ENCODE assay signal across 35 mouse cellular contexts in genomic region chr17:24608370-24608769, GRCm38 (mm10). TPM values are rescaled to one million over a fixed set of nuclear protein-coding genes. Genes with fewer than 3 reads are reported as not detected.
A peak's percentile ranks its signal among the peaks of the same experiment; 100 is the strongest.
DNase-seq lines count a peak whose midpoint lies in the region; ATAC-seq lines count a peak whose summit lies in the region.
"Had no signal": no experiment of that assay in that cellular context is flagged by ENCODE, and none has a peak within 500 bp of the region (broad histone marks: within the 10 kb centered on the region; RNA-seq: fewer than 3 reads in every experiment).

No protein-coding gene starts in this region.

- peak; percentile 27 for ATAC-seq in erythroblast, adult 5-6 weeks (replicated peaks; ENCODE audit: low FRiP score, poor library complexity, severe bottlenecking)
- peak; percentile 55 for ATAC-seq in liver, embryonic 12.5 days
- ATAC-seq in liver, embryonic 15.5 days (ENCODE audit: insufficient read depth), result peak; percentile 72
- peak; percentile 46 for ATAC-seq in megakaryocyte progenitor cell, adult 5-6 weeks (replicated peaks; ENCODE audit: poor library complexity)
- ATAC-seq: forebrain, embryonic 16.5 days; Patski had no signal

- peak overlapping the region; percentile 23; the same call in 1 of the 2 replicates for H3K9ac ChIP-seq in liver, embryonic 12.5 days
- peak overlapping the region; percentile 20; the same call in 1 of the 2 replicates for H3K9ac ChIP-seq in liver, embryonic 15.5 days
- H3K9ac ChIP-seq: embryonic facial prominence, embryonic 12.5 days; embryonic facial prominence, embryonic 15.5 days; forebrain, embryonic 12.5 days; heart, embryonic 13.5 days; hindbrain, embryonic 12.5 days; hindbrain, embryonic 15.5 days had no signal

- H3K4me1 ChIP-seq in liver, embryonic 12.5 days, result peaks cover 61% of the 10 kb centered on the region
- H3K4me1 ChIP-seq in liver, embryonic 15.5 days (replicated peaks), result peaks cover 61% of the 10 kb centered on the region
- H3K4me1 ChIP-seq: embryonic facial prominence, embryonic 12.5 days; embryonic facial prominence, embryonic 15.5 days; forebrain, embryonic 12.5 days; hindbrain, embryonic 12.5 days; hindbrain, embryonic 15.5 days had no signal

- peak overlapping the region; percentile 76 for H3K27ac ChIP-seq in liver, embryonic 12.5 days
- H3K27ac ChIP-seq in liver, embryonic 15.5 days (replicated peaks), result peak overlapping the region; percentile 90
- H3K27ac ChIP-seq: embryonic facial prominence, embryonic 12.5 days; embryonic facial prominence, embryonic 15.5 days; forebrain, embryonic 12.5 days; heart, adult 2 months; heart, embryonic 10.5 days; heart, embryonic 13.5 days; hindbrain, embryonic 12.5 days; hindbrain, embryonic 15.5 days had no signal

- peaks cover 64% of the 10 kb centered on the region for H3K36me3 ChIP-seq in liver, embryonic 12.5 days
- peaks cover 42% of the 10 kb centered on the region for H3K36me3 ChIP-seq in liver, embryonic 15.5 days (replicated peaks)

- intact Hi-C loops in gastrocnemius, postnatal 36 days (cut with DNase I), result no loop called here

- DNase-seq in lung, postnatal 4 days, result no peak
- DNase-seq in heart, adult 18-20 months, result no peak
- DNase-seq in lung, postnatal 36 days, result no peak
- no peak for DNase-seq in gastrocnemius, postnatal 36 days
- DNase-seq: adrenal gland, adult 2 months; adrenal gland, postnatal 14 days; B cell, adult 2 months; cerebellum, adult 18-20 months; cerebellum, adult 9-10 months; gastrocnemius, postnatal 10 days; heart, adult 2 months; heart, postnatal 14 days had no signal

- WGBS in liver, embryonic 12.5 days (ENCODE audit: insufficient replicate concordance), result 49% methylated on average over 4 of the region's 4 CpGs
- 37% methylated on average over 4 of the region's 4 CpGs for WGBS in liver, embryonic 15.5 days (ENCODE audit: insufficient replicate concordance)

- H3K27me3 ChIP-seq in liver, embryonic 12.5 days (replicated peaks), result no peaks in the 10 kb centered on the region
- H3K27me3 ChIP-seq in liver, embryonic 15.5 days, result no peaks in the 10 kb centered on the region
- H3K27me3 ChIP-seq: CH12.LX; embryonic facial prominence, embryonic 12.5 days; embryonic facial prominence, embryonic 15.5 days; forebrain, embryonic 12.5 days; heart, embryonic 13.5 days; hindbrain, embryonic 12.5 days; hindbrain, embryonic 15.5 days; Patski had no signal

- no peaks in the 10 kb centered on the region for H3K9me3 ChIP-seq in liver, embryonic 12.5 days (replicated peaks)
- no peaks in the 10 kb centered on the region for H3K9me3 ChIP-seq in liver, embryonic 15.5 days (replicated peaks)
- H3K9me3 ChIP-seq: embryonic facial prominence, embryonic 12.5 days; embryonic facial prominence, embryonic 15.5 days; forebrain, embryonic 12.5 days; G1E; heart, embryonic 10.5 days; heart, embryonic 13.5 days; hindbrain, embryonic 12.5 days; hindbrain, embryonic 15.5 days had no signal

- H3K4me3 ChIP-seq in liver, embryonic 12.5 days, result no peak overlapping the region
- no peak overlapping the region for H3K4me3 ChIP-seq in liver, embryonic 15.5 days (replicated peaks)
- H3K4me3 ChIP-seq: embryonic facial prominence, embryonic 12.5 days; embryonic facial prominence, embryonic 15.5 days; erythroblast, embryonic 14.5 days; forebrain, embryonic 12.5 days; heart, adult 2 months; heart, embryonic 10.5 days; heart, embryonic 13.5 days; hindbrain, embryonic 12.5 days; hindbrain, embryonic 15.5 days had no signal

- peak overlapping the region; percentile 40 for H3K4me2 ChIP-seq in liver, embryonic 12.5 days
- peak overlapping the region; percentile 48 for H3K4me2 ChIP-seq in liver, embryonic 15.5 days
- H3K4me2 ChIP-seq: embryonic facial prominence, embryonic 12.5 days; embryonic facial prominence, embryonic 15.5 days; forebrain, embryonic 12.5 days; heart, embryonic 13.5 days; hindbrain, embryonic 12.5 days; hindbrain, embryonic 15.5 days had no signal

RNA-seq across cellular contexts. Expression of gene Tsc2, which starts 24.1 kb away (rescaled TPM):
- total RNA-seq in erythroblast, adult 5-6 weeks (2015; ENCODE audit: low replicate concordance), result 16.3 and 75.9 TPM in 2 replicates
- 8.6 and 9.0 TPM in 2 replicates for total RNA-seq in erythroblast, adult 5-6 weeks (2017; ENCODE audit: low replicate concordance)
- polyA plus RNA-seq in liver, embryonic 12.5 days (2016; fragmentation: Nextera tagmentation; extraction: Ambion mirVana), result 30.8 and 35.0 TPM in 2 replicates
- polyA plus RNA-seq in liver, embryonic 15.5 days (2015; fragmentation: Nextera tagmentation; extraction: Ambion mirVana), result 18.8 and 21.4 TPM in 2 replicates
- 64.3 and 66.9 TPM in 2 replicates for total RNA-seq in megakaryocyte progenitor cell, adult 5-6 weeks (2015)
- 52.1 and 54.1 TPM in 2 replicates for total RNA-seq in megakaryocyte progenitor cell, adult 5-6 weeks (2017)
- total RNA-seq in heart, adult 18-20 months (2021), result 100 to 1,000 TPM; 104 to 108 TPM
- total RNA-seq in gastrocnemius, postnatal 36 days (2021), result 10 to 100 TPM; 74.9 to 76.8 TPM

RNA-seq across cellular contexts. Expression of gene Nthl1, which starts 24.1 kb away (rescaled TPM):
- total RNA-seq in erythroblast, adult 5-6 weeks (2015; ENCODE audit: low replicate concordance), result 1.0 TPM in 1 of 2 replicates, not detected in the other
- 0.56 and 0.85 TPM in 2 replicates for total RNA-seq in erythroblast, adult 5-6 weeks (2017; ENCODE audit: low replicate concordance)
- polyA plus RNA-seq in liver, embryonic 12.5 days (2016; fragmentation: Nextera tagmentation; extraction: Ambion mirVana), result 11.3 and 12.4 TPM in 2 replicates
- 5.8 and 6.4 TPM in 2 replicates for polyA plus RNA-seq in liver, embryonic 15.5 days (2015; fragmentation: Nextera tagmentation; extraction: Ambion mirVana)
- total RNA-seq in megakaryocyte progenitor cell, adult 5-6 weeks (2015), result 5.7 and 6.7 TPM in 2 replicates
- 12.0 and 13.6 TPM in 2 replicates for total RNA-seq in megakaryocyte progenitor cell, adult 5-6 weeks (2017)
- 1 to 10 TPM; 2.6 to 3.1 TPM for total RNA-seq in heart, adult 18-20 months (2021)
- total RNA-seq in gastrocnemius, postnatal 36 days (2021), result 1 to 10 TPM; 2.3 TPM

RNA-seq across cellular contexts. Expression of gene Slc9a3r2, which starts 41.8 kb away (rescaled TPM):
- 0.38 TPM in 1 of 2 replicates, not detected in the other for total RNA-seq in erythroblast, adult 5-6 weeks (2015; ENCODE audit: low replicate concordance)
- 0.56 and 1.8 TPM in 2 replicates for total RNA-seq in erythroblast, adult 5-6 weeks (2017; ENCODE audit: low replicate concordance)
- 14.6 and 15.2 TPM in 2 replicates for polyA plus RNA-seq in liver, embryonic 12.5 days (2016; fragmentation: Nextera tagmentation; extraction: Ambion mirVana)
- polyA plus RNA-seq in liver, embryonic 15.5 days (2015; fragmentation: Nextera tagmentation; extraction: Ambion mirVana), result 10.8 and 13.8 TPM in 2 replicates
- 1.2 and 2.6 TPM in 2 replicates for total RNA-seq in megakaryocyte progenitor cell, adult 5-6 weeks (2015)
- total RNA-seq in megakaryocyte progenitor cell, adult 5-6 weeks (2017), result 1.4 and 1.6 TPM in 2 replicates
- total RNA-seq in heart, adult 18-20 months (2021), result 100 to 1,000 TPM in 1 of 2 experiments, 10 to 100 TPM in 1; 88.2 to 103 TPM
- 10 to 100 TPM; 27.1 to 36.9 TPM for total RNA-seq in gastrocnemius, postnatal 36 days (2021)

RNA-seq across cellular contexts. Expression of gene Npw, which starts 49.9 kb away (rescaled TPM):
- not detected in 2 replicates for total RNA-seq in erythroblast, adult 5-6 weeks (2015; ENCODE audit: low replicate concordance)
- total RNA-seq in erythroblast, adult 5-6 weeks (2017; ENCODE audit: low replicate concordance), result not detected in 2 replicates
- polyA plus RNA-seq in liver, embryonic 12.5 days (2016; fragmentation: Nextera tagmentation; extraction: Ambion mirVana), result 0.33 TPM in 1 of 2 replicates, not detected in the other
- 0.30 TPM in 1 of 2 replicates, not detected in the other for polyA plus RNA-seq in liver, embryonic 15.5 days (2015; fragmentation: Nextera tagmentation; extraction: Ambion mirVana)
- total RNA-seq in megakaryocyte progenitor cell, adult 5-6 weeks (2015), result not detected in 2 replicates
- total RNA-seq in megakaryocyte progenitor cell, adult 5-6 weeks (2017), result not detected in 2 replicates
- total RNA-seq in heart, adult 18-20 months (2021), result not detected
- total RNA-seq in gastrocnemius, postnatal 36 days (2021), result not detected
- total RNA-seq: adrenal gland, adult 2 months; adrenal gland, postnatal 14 days; adrenal gland, postnatal 4 days; CH12.LX; G1E; gastrocnemius, adult 18-20 months; gastrocnemius, postnatal 10 days; gastrocnemius, postnatal 4 days; heart, adult 2 months; heart, postnatal 14 days; hematopoietic stem cell, adult 5-6 weeks had no signal
- polyA plus RNA-seq: brain, embryonic 14.5 days; erythroblast, embryonic 14.5 days; forebrain, embryonic 12.5 days; forebrain, embryonic 16.5 days; G1E; heart, adult 2 months; heart, embryonic 13.5 days; heart, embryonic 16.5 days; hindbrain, embryonic 12.5 days; intestine, embryonic 14.5 days; Patski had no signal

RNA-seq across cellular contexts. Expression of gene Pkd1, which starts 58.7 kb away (rescaled TPM):
- total RNA-seq in erythroblast, adult 5-6 weeks (2015; ENCODE audit: low replicate concordance), result 1.5 and 6.1 TPM in 2 replicates
- 3.8 and 16.2 TPM in 2 replicates for total RNA-seq in erythroblast, adult 5-6 weeks (2017; ENCODE audit: low replicate concordance)
- polyA plus RNA-seq in liver, embryonic 12.5 days (2016; fragmentation: Nextera tagmentation; extraction: Ambion mirVana), result 6.0 and 6.5 TPM in 2 replicates
- polyA plus RNA-seq in liver, embryonic 15.5 days (2015; fragmentation: Nextera tagmentation; extraction: Ambion mirVana), result 2.6 and 3.0 TPM in 2 replicates
- total RNA-seq in megakaryocyte progenitor cell, adult 5-6 weeks (2015), result 7.4 and 10.6 TPM in 2 replicates
- 6.2 and 15.1 TPM in 2 replicates for total RNA-seq in megakaryocyte progenitor cell, adult 5-6 weeks (2017)
- 10 to 100 TPM; 34.1 to 34.5 TPM for total RNA-seq in heart, adult 18-20 months (2021)
- total RNA-seq in gastrocnemius, postnatal 36 days (2021), result 10 to 100 TPM; 19.8 to 20.3 TPM

Comparison
In these comparisons a context has a peak if more than half of its experiments do, and no peak if none do; other contexts are left out.
1. RNA of gene Slc9a3r2, which starts 41.8 kb away (total RNA-seq): 88.2 to 103 TPM in heart, adult 18-20 months and 27.1 to 36.9 TPM in gastrocnemius, postnatal 36 days; 1.2 to 2.6 TPM in megakaryocyte progenitor cell, adult 5-6 weeks and 0.38 to 1.8 TPM in erythroblast, adult 5-6 weeks; every median in the first group is over 4 times any median in the second.
2. Peak in every context shown above with its lines, with median percentiles within 50 percentile points of each other: ATAC-seq.